Mouse (Mus musculus): ENCODE results near the gene Ccdc90b. TPM values are rescaled to one million over a fixed set of nuclear protein-coding genes. Genes with fewer than 3 reads are reported as not detected.

The Ccdc90b gene
- total RNA-seq, 2 experiments from 2014 or later, result 14.9 to 15.6 TPM

Other genes with a start within 250 kb of the Ccdc90b start
- 10 to 100 TPM; 16.3 to 17.1 TPM for gene Ankrd42, start 76.0 kb downstream of the Ccdc90b start, total RNA-seq (2021)
- 10 to 100 TPM; 57.0 to 69.4 TPM for gene Pcf11, start 108.8 kb downstream of the Ccdc90b start, total RNA-seq (2021)
- 10 to 100 TPM; 39.3 to 41.5 TPM for gene Rab30, start 180.5 kb downstream of the Ccdc90b start, total RNA-seq (2021)